ENCODE assay signal across 13 mouse cellular contexts in the genomic region with DNA sequence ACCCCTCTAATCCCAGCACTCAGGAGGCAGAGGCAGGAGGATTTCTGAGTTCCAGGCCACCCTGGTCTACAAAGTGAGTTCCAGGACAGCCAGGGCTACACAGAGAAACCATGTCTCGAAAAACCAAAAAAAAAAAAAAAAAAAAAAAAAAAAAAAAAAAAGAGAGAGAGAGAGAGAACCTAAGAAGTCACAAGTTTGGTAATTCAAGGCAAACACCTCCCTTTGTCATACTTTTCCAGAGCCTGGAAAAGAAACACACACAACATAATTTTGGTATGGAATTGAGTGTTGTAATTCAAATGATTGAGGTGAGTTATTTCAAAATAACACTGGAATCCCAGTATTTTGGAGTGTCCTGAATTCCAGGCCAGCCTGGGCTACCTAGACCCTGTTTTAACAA. TPM values are rescaled to one million over a fixed set of nuclear protein-coding genes. Genes with fewer than 3 reads are reported as not detected.
"Had no signal": no experiment of that assay in that cellular context is flagged by ENCODE, and none has a peak within 500 bp of the region (broad histone marks: within the 10 kb centered on the region; RNA-seq: fewer than 3 reads in every experiment).

No protein-coding gene starts in this region.

RNA-seq across cellular contexts. Expression of gene Gm20671, which starts 40.5 kb away (rescaled TPM):
- total RNA-seq: layer of hippocampus, postnatal 14 days; left cerebral cortex, postnatal 25 days had no signal
- polyA plus RNA-seq: intestine, embryonic 15.5 days; kidney, embryonic 15.5 days; limb, embryonic 10.5 days; limb, embryonic 13.5 days; lung, postnatal 0 days; macrophage; midbrain, embryonic 12.5 days; midbrain, embryonic 16.5 days; neural tube, embryonic 11.5 days; stomach, embryonic 15.5 days; thymus, postnatal 0 days had no signal
